Mouse (Mus musculus) adrenal gland, postnatal 25 days (tissue): ENCODE measurements around the gene Pbx1. TPM values are rescaled to one million over a fixed set of nuclear protein-coding genes. Genes with fewer than 3 reads are reported as not detected.

Experiments used
- DNase-seq: peaks from one replicate; pipeline ENCODE4 v3.0.0; 2021; ENCODE audit warnings: mixed read lengths
- total RNA-seq: library from RNA; stranded (reverse); gene quantifications from 2 replicates; pipeline ENCODE4 v1.2.3, GENCODE M21; 2021

The Pbx1 gene
- total RNA-seq, 1 experiment from 2014 or later = 198 TPM

- no peak for DNase-seq
Observed at GRCm38 (mm10) chr1:168071974-168072373, 360.1 kb downstream of the Pbx1 start.

- DNase-seq = no peak
Observed at GRCm38 (mm10) chr1:168070273-168070910, 361.7 kb downstream of the Pbx1 start.

- DNase-seq = no peak
Observed at GRCm38 (mm10) chr1:168069740-168070139, 362.3 kb downstream of the Pbx1 start.
